Mouse (Mus musculus) limb, embryonic 10.5 days (tissue): ENCODE results near the gene Tacr3. TPM values are rescaled to one million over a fixed set of nuclear protein-coding genes. Genes with fewer than 3 reads are reported as not detected.
A peak's percentile ranks its signal among the peaks of the same experiment; 100 is the strongest.

Experiments
- DNase-seq: peaks from one replicate; pipeline ENCODE4 v3.0.0-alpha.2; 2017; ENCODE audit warnings: low spot score
- H3K27ac ChIP-seq: fragments of 300-500 bp; sonication (generic); 2 replicates; pipeline ENCODE4 v1.5.1; 2016; ENCODE audit warnings: mild to moderate bottlenecking
- H3K27me3 ChIP-seq: fragments of 300-500 bp; sonication (generic); 2 replicates; pipeline ENCODE4 v1.6.1; 2016; ENCODE audit warnings: low read depth, mild to moderate bottlenecking; ENCODE audit not compliant: poor library complexity, severe bottlenecking
- H3K36me3 ChIP-seq: fragments of 300-500 bp; sonication (generic); 2 replicates; pipeline ENCODE4 v1.6.1; 2016; ENCODE audit warnings: mild to moderate bottlenecking, moderate library complexity
- H3K4me1 ChIP-seq: fragments of 300-500 bp; sonication (generic); 2 replicates; pipeline ENCODE4 v1.6.1; 2016
- H3K4me3 ChIP-seq: fragments of 300-500 bp; sonication (generic); 2 replicates; pipeline ENCODE4 v1.5.1; 2016; ENCODE audit warnings: mild to moderate bottlenecking, moderate library complexity
- H3K9me3 ChIP-seq: fragments of 300-500 bp; sonication (generic); replicated peaks from 2 replicates; pipeline ENCODE4 v1.6.1; 2016; ENCODE audit warnings: mild to moderate bottlenecking
- WGBS: fragments of 180-500 bp; shearing (Covaris S2); methylation state at CpG from one replicate; pipeline ENCODE4 v1.1.7; 2016; 5-methylcytosine and 5-hydroxymethylcytosine counted together
- polyA plus RNA-seq: library from polyadenylated mRNA; unstranded; fragments of >200 nt; fragmentation: Nextera tagmentation; extraction: Ambion mirVana; gene quantifications from 2 replicates; pipeline ENCODE4 v1.2.1, GENCODE M21; 2016

The Tacr3 gene
- 0.60 and 0.64 TPM in 2 replicates for polyA plus RNA-seq

DNA sequence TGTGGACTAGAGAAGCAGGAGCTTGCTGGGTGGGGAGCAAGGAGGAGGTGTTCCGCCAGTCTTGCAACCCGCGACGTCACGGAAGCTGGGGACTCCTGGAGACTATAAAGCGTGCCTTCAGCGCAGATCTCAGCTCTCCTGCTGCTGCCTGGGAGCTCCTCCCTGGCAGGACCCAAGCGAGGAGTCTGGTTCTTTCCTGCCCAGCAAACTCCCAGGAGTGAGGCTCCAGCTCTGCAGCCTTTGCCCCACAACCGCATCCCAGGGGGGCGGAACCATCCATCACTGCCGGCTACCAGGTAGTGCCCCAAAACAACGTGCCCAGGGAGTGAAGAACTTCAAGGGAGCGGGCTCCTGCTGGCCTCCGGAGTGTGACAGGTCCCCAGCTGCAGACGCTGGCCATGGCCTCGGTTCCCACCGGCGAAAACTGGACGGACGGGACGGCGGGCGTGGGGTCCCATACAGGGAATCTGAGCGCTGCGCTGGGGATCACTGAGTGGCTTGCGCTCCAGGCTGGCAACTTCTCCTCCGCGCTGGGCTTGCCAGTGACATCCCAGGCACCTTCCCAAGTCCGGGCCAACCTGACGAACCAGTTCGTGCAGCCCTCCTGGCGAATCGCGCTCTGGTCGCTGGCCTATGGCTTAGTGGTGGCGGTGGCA, at the start of gene Tacr3:
Gene Tacr3, plus strand, starts transcription at position 133 of the 656 bp plus-strand sequence.
- no peak within 1 kb of the TSS; the same call in 1 of the 2 replicates for H3K27ac ChIP-seq

DNA sequence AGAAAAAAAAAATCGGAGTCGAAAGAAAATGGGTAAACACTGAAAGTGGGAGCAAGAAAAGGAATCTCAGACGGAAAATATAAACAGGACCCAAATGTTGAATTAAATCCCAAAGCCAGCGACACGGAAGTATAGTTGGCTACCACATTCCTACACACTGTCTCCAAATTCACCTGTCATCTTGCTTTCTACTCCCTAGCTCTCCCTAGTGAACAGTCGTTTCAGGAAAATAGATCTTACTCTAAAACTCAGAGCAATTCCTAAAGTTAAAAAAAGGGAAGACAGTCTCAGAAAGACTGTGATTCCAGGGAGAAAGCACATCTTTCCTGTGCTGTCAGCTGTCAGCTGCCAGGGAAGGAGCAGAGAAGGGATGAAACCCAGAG, 324 bp upstream of the Tacr3 start:
- Histone ChIP-seq H3K4me3 (peak overlapping the region; percentile 55), H3K36me3 (no peaks in the 10 kb centered on the region), H3K27ac (no peak overlapping the region), H3K9me3 (no peaks in the 10 kb centered on the region), H3K4me1 (peaks cover 12% of the 10 kb centered on the region), H3K27me3 (peaks cover 24% of the 10 kb centered on the region)
- WGBS: 51% methylated on average over 6 of the region's 6 CpGs
- DNase-seq: no peak

More for the DNA sequence above, at the start of gene Tacr3:
- peak; percentile 48 for DNase-seq
- Histone ChIP-seq H3K36me3 (no peaks in the 10 kb centered on the region), H3K9me3 (no peaks in the 10 kb centered on the region), H3K4me3 (peak within 1 kb of the TSS; percentile 55), H3K27me3 (peaks cover 24% of the 10 kb centered on the region), H3K4me1 (peaks cover 12% of the 10 kb centered on the region)
- under 1% methylated on average over 36 of the region's 36 CpGs for WGBS

- no peaks in the 10 kb centered on the region for H3K36me3 ChIP-seq
- WGBS: 14% methylated on average over 13 of the region's 13 CpGs
- peak; percentile 35 for DNase-seq
Observed at GRCm38 (mm10) chr3:134829531-134829921, 719 bp downstream of the Tacr3 start.

GRCm38 (mm10) chr3:134851342-134851741, 22.5 kb downstream of the Tacr3 start:
- no peaks in the 10 kb centered on the region for H3K36me3 ChIP-seq
- H3K27ac ChIP-seq: no peak overlapping the region
- 70% methylated on average over 4 of the region's 4 CpGs for WGBS
- no peak overlapping the region for H3K4me3 ChIP-seq
- no peaks in the 10 kb centered on the region for H3K4me1 ChIP-seq
- no peaks in the 10 kb centered on the region for H3K9me3 ChIP-seq
- no peaks in the 10 kb centered on the region for H3K27me3 ChIP-seq
- no peak for DNase-seq

More at GRCm38 (mm10) chr3:134829531-134829921, 719 bp downstream of the Tacr3 start:
- peak overlapping the region; percentile 55 for H3K4me3 ChIP-seq
- H3K27me3 ChIP-seq: peaks cover 24% of the 10 kb centered on the region
- H3K4me1 ChIP-seq: peaks cover 12% of the 10 kb centered on the region
- H3K27ac ChIP-seq: no peak overlapping the region
- no peaks in the 10 kb centered on the region for H3K9me3 ChIP-seq

DNA sequence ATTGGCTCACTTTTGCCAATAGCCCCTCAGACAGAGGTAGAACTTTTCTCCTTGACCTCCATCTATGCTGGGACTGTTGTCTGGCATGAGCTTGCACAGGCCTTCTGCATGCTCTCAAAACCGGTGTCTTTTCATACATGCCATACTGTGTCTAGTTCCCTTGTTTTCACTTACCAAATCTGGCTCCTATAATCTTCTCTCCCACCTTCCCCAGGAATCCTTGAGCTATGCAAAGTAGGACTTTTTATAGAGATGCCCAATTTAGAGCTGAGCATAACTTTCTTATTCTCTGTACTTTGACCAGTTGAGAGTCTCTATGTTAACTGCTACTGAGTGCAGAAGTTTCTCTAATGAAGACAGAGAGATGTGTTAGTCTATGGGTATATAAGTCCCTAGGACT, 48.9 kb downstream of the Tacr3 start:
- Histone ChIP-seq H3K4me3 (no peak overlapping the region), H3K4me1 (no peaks in the 10 kb centered on the region), H3K36me3 (no peaks in the 10 kb centered on the region), H3K9me3 (no peaks in the 10 kb centered on the region), H3K27me3 (no peaks in the 10 kb centered on the region), H3K27ac (no peak overlapping the region)
- no peak for DNase-seq
- 91% methylated on average over 1 of the region's 1 CpGs for WGBS

GRCm38 (mm10) chr3:134895831-134896230, 67.0 kb downstream of the Tacr3 start:
- Histone ChIP-seq H3K27me3 (no peaks in the 10 kb centered on the region), H3K27ac (no peak overlapping the region), H3K4me1 (no peaks in the 10 kb centered on the region), H3K9me3 (no peaks in the 10 kb centered on the region), H3K36me3 (no peaks in the 10 kb centered on the region), H3K4me3 (no peak overlapping the region)
- no peak for DNase-seq
- WGBS: 89% methylated on average over 2 of the region's 2 CpGs

GRCm38 (mm10) chr3:134908890-134909289, 80.1 kb downstream of the Tacr3 start:
- no peak overlapping the region for H3K4me3 ChIP-seq
- DNase-seq: no peak
- no peaks in the 10 kb centered on the region for H3K27me3 ChIP-seq
- H3K4me1 ChIP-seq: no peaks in the 10 kb centered on the region
- no peak overlapping the region for H3K27ac ChIP-seq
- no peaks in the 10 kb centered on the region for H3K9me3 ChIP-seq
- H3K36me3 ChIP-seq: no peaks in the 10 kb centered on the region
- WGBS: 84% methylated on average over 3 of the region's 3 CpGs

DNA sequence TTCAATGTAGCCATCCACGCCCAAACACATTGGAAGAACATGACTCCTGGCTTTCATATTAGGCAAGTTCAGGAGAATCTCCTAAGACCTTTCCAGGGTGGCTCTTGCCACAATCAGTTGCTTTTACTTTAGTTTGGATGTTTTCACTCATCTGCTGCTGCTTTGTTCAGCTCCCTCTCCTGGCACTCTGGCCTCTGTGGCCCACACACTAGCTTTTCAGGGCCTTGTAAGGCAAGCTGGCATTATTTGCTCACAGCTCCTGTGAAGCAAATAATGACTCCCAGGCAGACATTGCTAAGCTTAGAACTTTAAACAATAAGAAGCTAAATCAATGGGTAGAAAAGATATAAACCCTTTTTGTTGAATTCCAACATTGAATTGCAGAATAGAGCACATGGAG, 105.9 kb downstream of the Tacr3 start:
- no peaks in the 10 kb centered on the region for H3K9me3 ChIP-seq
- no peaks in the 10 kb centered on the region for H3K27me3 ChIP-seq
- no peak overlapping the region for H3K4me3 ChIP-seq
- H3K4me1 ChIP-seq: no peaks in the 10 kb centered on the region
- no peaks in the 10 kb centered on the region for H3K36me3 ChIP-seq
- H3K27ac ChIP-seq: no peak overlapping the region
- no peak for DNase-seq
- WGBS: 89% methylated on average over 1 of the region's 1 CpGs

DNA sequence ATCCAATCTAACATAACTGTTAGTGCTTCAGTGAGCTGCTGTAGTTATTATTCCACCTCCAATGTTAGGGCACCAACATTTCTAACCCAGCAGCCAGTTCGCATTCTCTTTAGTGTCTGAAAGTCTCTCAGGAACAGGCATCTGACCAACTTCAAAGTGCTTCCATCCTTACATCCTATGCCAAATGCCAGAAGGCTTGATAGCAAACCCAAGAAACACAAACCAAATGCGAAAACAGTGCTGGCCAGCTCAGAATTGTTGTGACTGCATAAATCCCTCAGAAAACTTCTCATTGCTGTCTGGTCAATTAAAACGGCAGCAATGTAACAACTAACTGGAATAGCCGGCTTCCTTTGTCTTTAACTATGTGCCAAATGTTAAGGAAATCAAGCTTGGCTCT, 106.7 kb downstream of the Tacr3 start:
- WGBS: 87% methylated on average over 4 of the region's 4 CpGs

DNA sequence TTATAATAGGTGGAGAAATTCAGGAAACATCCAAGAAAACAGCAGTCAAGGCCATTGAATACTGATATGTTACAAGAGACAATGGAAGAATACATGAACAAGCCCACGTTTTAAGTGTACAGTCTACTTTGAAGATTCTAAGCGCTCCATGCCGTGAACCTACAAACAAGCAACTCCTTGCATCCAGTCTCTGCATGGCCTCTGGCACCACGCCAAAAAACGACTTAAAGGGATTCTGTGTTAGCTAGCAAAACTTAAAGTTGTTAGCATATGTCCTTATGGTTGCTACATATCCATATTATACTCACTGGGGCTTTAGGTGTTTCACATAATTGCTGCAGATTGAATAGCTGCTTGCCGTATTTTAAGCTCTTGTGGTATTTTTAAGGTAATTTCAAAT, 134.7 kb downstream of the Tacr3 start:
- Histone ChIP-seq H3K27me3 (no peaks in the 10 kb centered on the region), H3K27ac (no peak overlapping the region), H3K9me3 (no peaks in the 10 kb centered on the region), H3K4me1 (no peaks in the 10 kb centered on the region), H3K4me3 (no peak overlapping the region), H3K36me3 (no peaks in the 10 kb centered on the region)
- WGBS: 86% methylated on average over 6 of the region's 6 CpGs
- no peak for DNase-seq

More for the DNA sequence above, 106.7 kb downstream of the Tacr3 start:
- Histone ChIP-seq H3K4me3 (no peak overlapping the region), H3K27me3 (no peaks in the 10 kb centered on the region), H3K36me3 (no peaks in the 10 kb centered on the region), H3K9me3 (no peaks in the 10 kb centered on the region), H3K27ac (no peak overlapping the region), H3K4me1 (no peaks in the 10 kb centered on the region)
- DNase-seq: no peak

DNA sequence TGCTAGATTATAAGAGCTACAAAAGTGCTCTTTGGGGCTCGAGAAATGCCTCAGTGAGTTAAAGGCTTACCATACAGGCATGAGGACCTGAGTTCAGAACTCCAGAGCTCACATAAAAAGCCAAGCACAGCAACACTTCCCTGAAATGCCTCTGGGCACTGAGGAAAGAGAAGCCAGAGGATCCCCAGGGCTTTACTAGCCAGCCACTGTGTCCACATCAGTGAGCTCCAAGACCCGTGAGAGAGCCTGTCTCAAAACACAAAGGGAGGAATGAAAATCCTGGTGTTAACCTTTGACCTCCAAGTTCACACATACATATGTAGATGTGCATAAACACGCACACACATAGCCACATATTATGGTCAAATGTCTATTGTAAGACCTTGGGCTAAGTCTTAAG, 150.1 kb downstream of the Tacr3 start:
- no peak for DNase-seq
- Histone ChIP-seq H3K27me3 (no peaks in the 10 kb centered on the region), H3K4me1 (no peaks in the 10 kb centered on the region), H3K9me3 (no peaks in the 10 kb centered on the region), H3K27ac (no peak overlapping the region), H3K36me3 (no peaks in the 10 kb centered on the region), H3K4me3 (no peak overlapping the region)
- 75% methylated on average over 3 of the region's 3 CpGs for WGBS

DNA sequence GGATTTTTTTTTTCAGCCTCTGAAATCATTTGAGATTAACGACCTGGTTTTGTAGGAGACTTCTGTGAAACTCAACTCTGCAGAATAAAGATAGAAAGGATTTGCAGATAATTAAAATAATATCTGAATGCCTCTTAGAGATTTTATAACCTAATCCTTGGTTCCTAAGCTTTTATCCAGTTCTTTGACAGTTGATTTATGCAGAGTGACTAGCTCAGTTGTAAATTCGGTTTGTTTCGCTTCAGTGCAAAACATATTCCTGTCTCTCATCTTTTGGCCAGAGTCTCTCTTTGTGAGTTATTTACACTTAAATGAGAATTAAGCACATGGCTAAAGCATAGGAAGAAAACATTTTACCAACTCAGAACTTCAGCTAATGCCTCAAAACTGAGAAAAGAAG, 151.3 kb downstream of the Tacr3 start:
- no peak overlapping the region for H3K27ac ChIP-seq
- H3K36me3 ChIP-seq: no peaks in the 10 kb centered on the region
- H3K4me3 ChIP-seq: no peak overlapping the region
- no peaks in the 10 kb centered on the region for H3K9me3 ChIP-seq
- no peak for DNase-seq
- H3K4me1 ChIP-seq: no peaks in the 10 kb centered on the region
- H3K27me3 ChIP-seq: no peaks in the 10 kb centered on the region
- WGBS: 70% methylated on average over 3 of the region's 3 CpGs
